Mouse (Mus musculus) MEL (cell line): Measurements from ENCODE around the gene Gm10563. TPM values are rescaled to one million over a fixed set of nuclear protein-coding genes. Genes with fewer than 3 reads are reported as not detected.

Source experiments
- DNase-seq: peaks from one replicate; pipeline ENCODE4 v3.0.0; 2011; ENCODE audit warnings: low read depth, low spot score
- H3K27ac ChIP-seq: 2 replicates; pipeline ENCODE4 v1.5.1; 2012; ENCODE audit warnings: low read depth, mild to moderate bottlenecking, control low read depth, low read length, moderate library complexity; ENCODE audit not compliant: control insufficient read depth
- H3K27me3 ChIP-seq, 2 experiments: fragments of 150-350 bp in 1 of 2; sonication (generic) in 1 of 2; 2 replicates each; pipeline ENCODE4 v1.6.1; 2012; ENCODE audit warnings: low read length in 2 of 2, mild to moderate bottlenecking in 2 of 2, improper control_type of control experiment in 1 of 2, moderate library complexity in 1 of 2; ENCODE audit not compliant: insufficient read depth in 2 of 2, control insufficient read depth in 1 of 2
- H3K36me3 ChIP-seq, 2 experiments: 2 replicates each; pipeline ENCODE4 v1.6.1; 2012 to 2014; ENCODE audit warnings: low read length in 2 of 2, improper control_type of control experiment in 1 of 2, inconsistent platforms in 1 of 2, mild to moderate bottlenecking in 1 of 2; ENCODE audit not compliant: insufficient read depth in 2 of 2, control insufficient read depth in 1 of 2
- H3K4me1 ChIP-seq, 2 experiments: fragments of 150-350 bp in 1 of 2; sonication (generic) in 1 of 2; 2 replicates each; pipeline ENCODE4 v1.6.1; 2012; ENCODE audit warnings: low read length in 2 of 2, improper control_type of control experiment in 1 of 2, mild to moderate bottlenecking in 1 of 2; ENCODE audit not compliant: insufficient read depth in 2 of 2, control insufficient read depth in 1 of 2
- H3K4me3 ChIP-seq, 2 experiments: fragments of 150-350 bp in 1 of 2; sonication (generic) in 1 of 2; 2 replicates each; pipeline ENCODE4 v1.5.1; 2012; ENCODE audit warnings: low read depth in 2 of 2, low read length in 2 of 2, mild to moderate bottlenecking in 2 of 2, moderate library complexity in 2 of 2, control low read depth in 1 of 2, improper control_type of control experiment in 1 of 2; ENCODE audit not compliant: control insufficient read depth in 1 of 2, insufficient read depth in 1 of 2
- H3K79me2 ChIP-seq: 2 replicates; pipeline ENCODE4 v1.6.1; 2012; ENCODE audit warnings: mild to moderate bottlenecking, low read length, moderate library complexity; ENCODE audit not compliant: control insufficient read depth, poor library complexity, insufficient read depth
- H3K9ac ChIP-seq: 2 replicates; pipeline ENCODE4 v1.6.1; 2012; ENCODE audit warnings: low read depth, mild to moderate bottlenecking, control low read depth, low read length, moderate library complexity; ENCODE audit not compliant: control insufficient read depth, poor library complexity, severe bottlenecking
- H3K9me3 ChIP-seq: fragments of 150-350 bp; sonication (generic); replicated peaks from 2 replicates; pipeline ENCODE4 v1.6.1; 2012; ENCODE audit warnings: mild to moderate bottlenecking, low read length, improper control_type of control experiment, moderate library complexity; ENCODE audit not compliant: insufficient read depth
- BHLHE40 ChIP-seq: IDR thresholded peaks from 2 replicates; pipeline ENCODE4 v1.6.1; 2012; ENCODE audit warnings: low read depth, mild to moderate bottlenecking, inconsistent platforms, low read length, improper control_type of control experiment, borderline replicate concordance
- CHD2 ChIP-seq: IDR thresholded peaks from 2 replicates; pipeline ENCODE4 v1.6.1; 2011; ENCODE audit warnings: low read length, improper control_type of control experiment
- CTCF ChIP-seq, 3 experiments: IDR thresholded peaks in 2 of 3; conservative IDR thresholded peaks in 1 of 3; 2 replicates each; pipeline ENCODE4 v1.5.1; 2011 to 2012; ENCODE audit warnings: low read length in 3 of 3, low read depth in 2 of 3, mild to moderate bottlenecking in 2 of 3, improper control_type of control experiment in 1 of 3, inconsistent platforms in 1 of 3, mixed read lengths in 1 of 3, moderate library complexity in 1 of 3; ENCODE audit not compliant: control insufficient read depth in 1 of 3, insufficient read depth in 1 of 3, poor library complexity in 1 of 3, severe bottlenecking in 1 of 3
- E2F4 ChIP-seq: IDR thresholded peaks from 2 replicates; pipeline ENCODE4 v1.6.1; 2011; ENCODE audit warnings: low read depth, low read length, improper control_type of control experiment, borderline replicate concordance
- ELF1 ChIP-seq: IDR thresholded peaks from 2 replicates; pipeline ENCODE4 v1.6.1; 2014; ENCODE audit warnings: low read depth, mild to moderate bottlenecking, inconsistent platforms, low read length, improper control_type of control experiment, moderate library complexity
- EP300 ChIP-seq, 2 experiments: IDR thresholded peaks; 2 replicates each; pipeline ENCODE4 v1.6.1; 2011; ENCODE audit warnings: improper control_type of control experiment in 2 of 2, low read length in 2 of 2, low read depth in 1 of 2, mild to moderate bottlenecking in 1 of 2
- GATA1 ChIP-seq: IDR thresholded peaks from 2 replicates; pipeline ENCODE4 v1.6.1; 2011; ENCODE audit warnings: low read depth, low read length, improper control_type of control experiment
- HCFC1 ChIP-seq: IDR thresholded peaks from 2 replicates; pipeline ENCODE4 v1.6.1; 2012; ENCODE audit warnings: low read depth, mild to moderate bottlenecking, inconsistent platforms, low read length, improper control_type of control experiment, moderate library complexity
- MAFK ChIP-seq: IDR thresholded peaks from 2 replicates; pipeline ENCODE4 v1.6.1; 2011; ENCODE audit warnings: low read depth, mild to moderate bottlenecking, low read length, improper control_type of control experiment, borderline replicate concordance
- MAX ChIP-seq: IDR thresholded peaks from 2 replicates; pipeline ENCODE4 v1.6.1; 2011; ENCODE audit warnings: low read length, improper control_type of control experiment
- MAZ ChIP-seq: IDR thresholded peaks from 2 replicates; pipeline ENCODE4 v1.6.1; 2012; ENCODE audit warnings: low read depth, mild to moderate bottlenecking, inconsistent platforms, low read length, improper control_type of control experiment
- MXI1 ChIP-seq: IDR thresholded peaks from 2 replicates; pipeline ENCODE4 v1.6.1; 2011; ENCODE audit warnings: mild to moderate bottlenecking, low read depth, low read length, improper control_type of control experiment
- MYC ChIP-seq: IDR thresholded peaks from 2 replicates; pipeline ENCODE4 v1.6.1; 2011; ENCODE audit warnings: low read depth, mild to moderate bottlenecking, low read length, improper control_type of control experiment, moderate library complexity
- NELFE ChIP-seq: IDR thresholded peaks from 2 replicates; pipeline ENCODE4 v1.6.1; 2011; ENCODE audit warnings: low read depth, low read length, improper control_type of control experiment
- NRF1 ChIP-seq: IDR thresholded peaks from 2 replicates; pipeline ENCODE4 v1.6.1; 2014; ENCODE audit warnings: low read depth, mild to moderate bottlenecking, inconsistent platforms, low read length, improper control_type of control experiment, moderate library complexity; ENCODE audit not compliant: poor library complexity, insufficient read depth, severe bottlenecking
- POLR2AphosphoS5 ChIP-seq: IDR thresholded peaks from 2 replicates; pipeline ENCODE4 v1.6.1; 2012; ENCODE audit warnings: low read depth, borderline replicate concordance, mild to moderate bottlenecking, inconsistent platforms, low read length, moderate library complexity, mixed read lengths
- RCOR1 ChIP-seq: IDR thresholded peaks from 2 replicates; pipeline ENCODE4 v1.6.1; 2012; ENCODE audit warnings: low read depth, mild to moderate bottlenecking, inconsistent platforms, low read length, improper control_type of control experiment
- SIN3A ChIP-seq: IDR thresholded peaks from 2 replicates; pipeline ENCODE4 v1.6.1; 2012; ENCODE audit warnings: low read length, improper control_type of control experiment, inconsistent platforms
- TAL1 ChIP-seq: IDR thresholded peaks from 2 replicates; pipeline ENCODE4 v1.6.1; 2012; ENCODE audit warnings: mild to moderate bottlenecking, inconsistent platforms, low read length, moderate library complexity, mixed read lengths
- TBP ChIP-seq: IDR thresholded peaks from 2 replicates; pipeline ENCODE4 v1.8.0; 2011; ENCODE audit warnings: low read depth, low read length, improper control_type of control experiment
- USF1 ChIP-seq: IDR thresholded peaks from 2 replicates; pipeline ENCODE4 v1.6.1; 2014; ENCODE audit warnings: low read depth, mild to moderate bottlenecking, inconsistent platforms, low read length, improper control_type of control experiment, moderate library complexity
- ZC3H11A ChIP-seq: IDR thresholded peaks from 2 replicates; pipeline ENCODE4 v1.6.1; 2012; ENCODE audit warnings: low read depth, mild to moderate bottlenecking, inconsistent platforms, low read length, improper control_type of control experiment
- ZKSCAN1 ChIP-seq: IDR thresholded peaks from 2 replicates; pipeline ENCODE4 v1.6.1; 2012; ENCODE audit warnings: low read depth, mild to moderate bottlenecking, inconsistent platforms, low read length, improper control_type of control experiment, moderate library complexity
- ZMIZ1 ChIP-seq: IDR thresholded peaks from 2 replicates; pipeline ENCODE4 v1.6.1; 2012; ENCODE audit warnings: low read depth, mild to moderate bottlenecking, inconsistent platforms, low read length, improper control_type of control experiment, moderate library complexity
- ZNF384 ChIP-seq: IDR thresholded peaks from 2 replicates; pipeline ENCODE4 v1.6.1; 2012; ENCODE audit warnings: low read depth, mild to moderate bottlenecking, inconsistent platforms, low read length, improper control_type of control experiment
- polyA plus RNA-seq, 2 experiments: library from polyadenylated mRNA; stranded (reverse) in 1 of 2; unstranded in 1 of 2; fragments of >175 nt in 1 of 2; fragments of >200 nt in 1 of 2; gene quantifications; 2 replicates each; pipeline versions ENCODE4 v1.2.1 to v1.2.4; 2012; ENCODE audit warnings: low replicate concordance in 2 of 2, low read depth in 1 of 2; ENCODE audit not compliant: insufficient read length in 2 of 2, insufficient read depth in 1 of 2, missing spikeins in 1 of 2
- total RNA-seq: library from RNA; depleted of rRNA; stranded (reverse); fragments of 300-350 nt; gene quantifications from 2 replicates; pipeline ENCODE4 v1.2.3, GENCODE M21; 2012

Gm10563 gene
- total and polyA plus RNA-seq, 3 experiments = not detected

GRCm38 (mm10) chr4:155649355-155649754 is 4.1 kb upstream of the Gm10563 start:
- H3K4me1 ChIP-seq = no peaks in the 10 kb centered on the region
- no peak overlapping the region for H3K9ac ChIP-seq
- H3K27me3 ChIP-seq = no peaks in the 10 kb centered on the region
- no peaks in the 10 kb centered on the region for H3K9me3 ChIP-seq
- H3K36me3 ChIP-seq = peaks cover 0 to 13% of the 10 kb centered on the region in 2 experiments; a peak in 2 of 4 replicates
- H3K27ac ChIP-seq = no peak overlapping the region
- H3K79me2 ChIP-seq = no peaks in the 10 kb centered on the region
- H3K4me3 ChIP-seq = no peak overlapping the region
- TF ChIP-seq MXI1 = no peak
- no peak for TF ChIP-seq SIN3A
- no peak for TF ChIP-seq NELFE
- no peak for TF ChIP-seq GATA1
- TF ChIP-seq EP300 (IDR thresholded peaks at IDR 0.05; ENCODE audit: low read depth in 1 of 2, low read length in 2 of 2) = no peak
- no peak for TF ChIP-seq TAL1
- no peak for TF ChIP-seq POLR2AphosphoS5
- no peak for TF ChIP-seq NRF1
- TF ChIP-seq ZNF384 = no peak
- TF ChIP-seq ZMIZ1 = no peak
- no peak for TF ChIP-seq ZKSCAN1
- no peak for TF ChIP-seq MAZ
- no peak for TF ChIP-seq CHD2
- no peak for TF ChIP-seq ZC3H11A
- no peak for DNase-seq

GRCm38 (mm10) chr4:155645721-155646120 is 513 bp upstream of the Gm10563 start:
- Histone ChIP-seq H3K36me3 (peaks cover 0 to 22% of the 10 kb centered on the region in 2 experiments; a peak in 2 of 4 replicates), H3K9me3 (no peaks in the 10 kb centered on the region), H3K27ac (no peak overlapping the region), H3K9ac (no peak overlapping the region), H3K27me3 (no peaks in the 10 kb centered on the region), H3K4me3 (no peak overlapping the region), H3K4me1 (no peaks in the 10 kb centered on the region), H3K79me2 (no peaks in the 10 kb centered on the region)
- no peak for DNase-seq
- no peak for TF ChIP-seq MYC
- TF ChIP-seq BHLHE40 = no peak
- no peak for TF ChIP-seq RCOR1
- TF ChIP-seq CHD2 = no peak
- TF ChIP-seq MAZ = no peak
- no peak for TF ChIP-seq EP300 (IDR thresholded peaks at IDR 0.05; ENCODE audit: low read depth in 1 of 2, low read length in 2 of 2)
- TF ChIP-seq ELF1 = no peak
- TF ChIP-seq USF1 = no peak
- TF ChIP-seq NRF1 = no peak
- TF ChIP-seq E2F4 = no peak
- TF ChIP-seq MAFK = no peak
- no peak for TF ChIP-seq POLR2AphosphoS5
- no peak for TF ChIP-seq TAL1
- TF ChIP-seq NELFE = no peak
- no peak for TF ChIP-seq HCFC1
- no peak for TF ChIP-seq CTCF (IDR thresholded peaks at IDR 0.05 in 2 of 3, conservative IDR thresholded peaks at IDR 0.05 in 1 of 3; ENCODE audit: control insufficient read depth in 1 of 3, insufficient read depth in 1 of 3, low read depth in 2 of 3, low read length in 3 of 3, poor library complexity in 1 of 3, severe bottlenecking in 1 of 3)
- TF ChIP-seq MAX = no peak
- TF ChIP-seq TBP = no peak
